Mouse (Mus musculus): ENCODE results near the gene Mapk1ip1l. TPM values are rescaled to one million over a fixed set of nuclear protein-coding genes. Genes with fewer than 3 reads are reported as not detected.

Mapk1ip1l gene
- total and polyA plus RNA-seq, 3 experiments: 33.8 to 159 (median 59.5) TPM

DNA sequence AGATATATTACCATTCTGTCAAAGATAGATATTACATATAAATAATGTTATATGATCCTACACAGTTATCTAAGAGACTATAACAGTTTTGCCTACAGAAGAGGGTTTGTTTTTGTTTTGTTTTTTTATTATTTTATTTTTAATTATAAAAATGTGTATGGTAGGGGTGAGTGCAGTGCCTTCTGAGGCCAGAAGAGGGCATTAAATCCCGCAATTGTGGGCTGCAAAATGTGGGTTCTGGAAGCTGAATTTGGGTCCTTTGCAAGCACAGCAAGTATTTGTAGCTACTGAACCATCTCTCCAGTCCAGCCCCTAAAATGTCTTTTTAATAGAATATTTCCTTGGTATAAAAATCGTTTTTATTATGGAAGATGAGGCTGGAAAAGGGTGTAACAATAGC, 19.0 kb upstream of the Mapk1ip1l start:
- TF ChIP-seq MYC (IDR thresholded peaks at IDR 0.05; ENCODE audit: low read depth, low read length): no peak
- peak; percentile 1; the same call in 1 of the 2 replicates for TF ChIP-seq RAD21 (IDR thresholded peaks at IDR 0.05; ENCODE audit: low read depth, low read length)
- TF ChIP-seq E2F4 (IDR thresholded peaks at IDR 0.05; ENCODE audit: borderline replicate concordance, low read depth, low read length): no peak
- no peak for TF ChIP-seq ZKSCAN1 (IDR thresholded peaks at IDR 0.05; ENCODE audit: low read depth, low read length)
- peak; percentile 27 to 36 (median 34); a peak in 4 of 6 replicates for TF ChIP-seq CTCF (IDR thresholded peaks at IDR 0.05 in 2 of 3, conservative IDR thresholded peaks at IDR 0.05 in 1 of 3; ENCODE audit: control insufficient read depth in 1 of 3, insufficient read depth in 1 of 3, low read depth in 2 of 3, low read length in 3 of 3, poor library complexity in 1 of 3, severe bottlenecking in 1 of 3)
- TF ChIP-seq CHD2 (IDR thresholded peaks at IDR 0.05; ENCODE audit: low read length): no peak
- DNase-seq (ENCODE audit: low read depth, low spot score): peak; percentile 30
- Histone ChIP-seq H3K9ac (ENCODE audit: control insufficient read depth, low read depth, low read length, poor library complexity, severe bottlenecking) (no peak overlapping the region), H3K36me3 (ENCODE audit: control insufficient read depth in 1 of 2, insufficient read depth in 2 of 2, low read length in 2 of 2) (peaks cover 6 to 36% of the 10 kb centered on the region in 2 experiments), H3K27ac (ENCODE audit: control insufficient read depth, low read depth, low read length) (no peak overlapping the region), H3K27me3 (ENCODE audit: control insufficient read depth in 1 of 2, insufficient read depth in 2 of 2, low read length in 2 of 2) (no peaks in the 10 kb centered on the region), H3K4me3 (ENCODE audit: control insufficient read depth in 1 of 2, insufficient read depth in 1 of 2, low read depth in 2 of 2, low read length in 2 of 2) (no peak overlapping the region), H3K4me1 (ENCODE audit: control insufficient read depth in 1 of 2, insufficient read depth in 2 of 2, low read length in 2 of 2) (peaks cover 10 to 11% of the 10 kb centered on the region in 2 experiments), H3K79me2 (ENCODE audit: control insufficient read depth, insufficient read depth, low read length, poor library complexity) (peaks cover 62% of the 10 kb centered on the region), H3K9me3 (replicated peaks; ENCODE audit: insufficient read depth, low read length) (no peaks in the 10 kb centered on the region)

GRCm38 (mm10) chr14:47281535-47281934, 16.5 kb upstream of the Mapk1ip1l start:
- TF ChIP-seq GATA1 (IDR thresholded peaks at IDR 0.05; ENCODE audit: low read depth, low read length) (no peak), KAT2A (conservative IDR thresholded peaks at IDR 0.05; ENCODE audit: low read depth, low read length) (no peak), POLR2AphosphoS2 (IDR thresholded peaks at IDR 0.05; ENCODE audit: low read length) (no peak), MAX (IDR thresholded peaks at IDR 0.05; ENCODE audit: low read length) (no peak), MAZ (IDR thresholded peaks at IDR 0.05; ENCODE audit: low read depth, low read length) (no peak)
- DNase-seq (ENCODE audit: low read depth, low spot score): no peak
- H3K36me3 ChIP-seq (ENCODE audit: control insufficient read depth in 1 of 2, insufficient read depth in 2 of 2, low read length in 2 of 2): peaks cover 0 to 42% of the 10 kb centered on the region in 2 experiments; a peak in 3 of 4 replicates
- H3K4me3 ChIP-seq (ENCODE audit: control insufficient read depth in 1 of 2, insufficient read depth in 1 of 2, low read depth in 2 of 2, low read length in 2 of 2): no peak overlapping the region
- peaks cover 52% of the 10 kb centered on the region for H3K79me2 ChIP-seq (ENCODE audit: control insufficient read depth, insufficient read depth, low read length, poor library complexity)
- H3K27me3 ChIP-seq (ENCODE audit: control insufficient read depth in 1 of 2, insufficient read depth in 2 of 2, low read length in 2 of 2): no peaks in the 10 kb centered on the region
- H3K9me3 ChIP-seq (replicated peaks; ENCODE audit: insufficient read depth, low read length): no peaks in the 10 kb centered on the region
- H3K27ac ChIP-seq (ENCODE audit: control insufficient read depth, low read depth, low read length): no peak overlapping the region
- H3K9ac ChIP-seq (ENCODE audit: control insufficient read depth, low read depth, low read length, poor library complexity, severe bottlenecking): no peak overlapping the region
- H3K4me1 ChIP-seq (ENCODE audit: control insufficient read depth in 1 of 2, insufficient read depth in 2 of 2, low read length in 2 of 2): peaks cover 10 to 22% of the 10 kb centered on the region in 2 experiments

DNA sequence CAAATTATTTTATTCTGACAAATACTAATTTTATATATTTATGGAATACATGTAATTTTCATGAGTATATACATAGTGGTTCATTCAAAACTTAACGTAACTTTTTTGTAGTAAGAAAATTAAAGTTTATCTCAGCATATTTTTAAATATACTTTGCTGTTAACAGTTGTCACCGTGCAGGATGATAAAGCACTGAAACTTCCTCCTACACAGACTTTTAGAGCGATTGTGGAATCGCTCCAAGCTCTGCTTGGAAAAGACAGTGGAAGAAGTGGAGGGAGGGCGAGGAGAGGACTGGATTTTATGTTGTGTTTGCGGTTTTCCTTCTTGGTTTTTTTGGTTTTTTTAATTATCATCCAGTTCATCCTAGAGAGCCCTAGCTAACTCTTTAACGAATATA, 14.5 kb upstream of the Mapk1ip1l start:
- Histone ChIP-seq H3K4me3 (ENCODE audit: control insufficient read depth in 1 of 2, insufficient read depth in 1 of 2, low read depth in 2 of 2, low read length in 2 of 2) (no peak overlapping the region; a peak in 1 of 4 replicates), H3K79me2 (ENCODE audit: control insufficient read depth, insufficient read depth, low read length, poor library complexity) (peaks cover 43% of the 10 kb centered on the region), H3K27ac (ENCODE audit: control insufficient read depth, low read depth, low read length) (no peak overlapping the region), H3K9me3 (replicated peaks; ENCODE audit: insufficient read depth, low read length) (no peaks in the 10 kb centered on the region), H3K4me1 (ENCODE audit: control insufficient read depth in 1 of 2, insufficient read depth in 2 of 2, low read length in 2 of 2) (peaks cover 10 to 22% of the 10 kb centered on the region in 2 experiments), H3K36me3 (ENCODE audit: control insufficient read depth in 1 of 2, insufficient read depth in 2 of 2, low read length in 2 of 2) (peaks cover 0 to 35% of the 10 kb centered on the region in 2 experiments; a peak in 3 of 4 replicates), H3K27me3 (ENCODE audit: control insufficient read depth in 1 of 2, insufficient read depth in 2 of 2, low read length in 2 of 2) (no peaks in the 10 kb centered on the region), H3K9ac (ENCODE audit: control insufficient read depth, low read depth, low read length, poor library complexity, severe bottlenecking) (no peak overlapping the region)
- DNase-seq (ENCODE audit: low read depth, low spot score): peak; percentile 62
- TF ChIP-seq TAL1 (IDR thresholded peaks at IDR 0.05; ENCODE audit: low read length) (peak; percentile 27), ETS1 (IDR thresholded peaks at IDR 0.05; ENCODE audit: low read depth, low read length) (peak; percentile 65), CTCF (IDR thresholded peaks at IDR 0.05 in 2 of 3, conservative IDR thresholded peaks at IDR 0.05 in 1 of 3; ENCODE audit: control insufficient read depth in 1 of 3, insufficient read depth in 1 of 3, low read depth in 2 of 3, low read length in 3 of 3, poor library complexity in 1 of 3, severe bottlenecking in 1 of 3) (no peak), GATA1 (IDR thresholded peaks at IDR 0.05; ENCODE audit: low read depth, low read length) (peak; percentile 74), SMC3 (IDR thresholded peaks at IDR 0.05; ENCODE audit: low read depth, low read length) (no peak), TCF12 (IDR thresholded peaks at IDR 0.05; ENCODE audit: low read depth, low read length) (0 out of 2 replicates have a peak, but pooled peaks have one; percentile 54), USF2 (IDR thresholded peaks at IDR 0.05; ENCODE audit: borderline replicate concordance in 1 of 2, insufficient read depth in 1 of 2, low read depth in 1 of 2, low read length in 2 of 2) (no peak), EP300 (IDR thresholded peaks at IDR 0.05; ENCODE audit: low read depth in 1 of 2, low read length in 2 of 2) (peak; percentile 81 to 83), MXI1 (IDR thresholded peaks at IDR 0.05; ENCODE audit: low read depth, low read length) (peak; percentile 46; the same call in 1 of the 2 replicates), ZNF384 (IDR thresholded peaks at IDR 0.05; ENCODE audit: low read depth, low read length) (peak; percentile 51; the same call in 1 of the 2 replicates), RCOR1 (IDR thresholded peaks at IDR 0.05; ENCODE audit: low read depth, low read length) (peak; percentile 93), SIN3A (IDR thresholded peaks at IDR 0.05; ENCODE audit: low read length) (peak; percentile 69; the same call in 1 of the 2 replicates), MAFK (IDR thresholded peaks at IDR 0.05; ENCODE audit: borderline replicate concordance, low read depth, low read length) (peak; percentile 81; the same call in 1 of the 2 replicates)
